Mouse (Mus musculus): ENCODE results near the gene Enpp3. TPM values are rescaled to one million over a fixed set of nuclear protein-coding genes. Genes with fewer than 3 reads are reported as not detected.

The Enpp3 gene
- total RNA-seq, 2 experiments from 2014 or later = 0.63 to 0.94 TPM

DNA sequence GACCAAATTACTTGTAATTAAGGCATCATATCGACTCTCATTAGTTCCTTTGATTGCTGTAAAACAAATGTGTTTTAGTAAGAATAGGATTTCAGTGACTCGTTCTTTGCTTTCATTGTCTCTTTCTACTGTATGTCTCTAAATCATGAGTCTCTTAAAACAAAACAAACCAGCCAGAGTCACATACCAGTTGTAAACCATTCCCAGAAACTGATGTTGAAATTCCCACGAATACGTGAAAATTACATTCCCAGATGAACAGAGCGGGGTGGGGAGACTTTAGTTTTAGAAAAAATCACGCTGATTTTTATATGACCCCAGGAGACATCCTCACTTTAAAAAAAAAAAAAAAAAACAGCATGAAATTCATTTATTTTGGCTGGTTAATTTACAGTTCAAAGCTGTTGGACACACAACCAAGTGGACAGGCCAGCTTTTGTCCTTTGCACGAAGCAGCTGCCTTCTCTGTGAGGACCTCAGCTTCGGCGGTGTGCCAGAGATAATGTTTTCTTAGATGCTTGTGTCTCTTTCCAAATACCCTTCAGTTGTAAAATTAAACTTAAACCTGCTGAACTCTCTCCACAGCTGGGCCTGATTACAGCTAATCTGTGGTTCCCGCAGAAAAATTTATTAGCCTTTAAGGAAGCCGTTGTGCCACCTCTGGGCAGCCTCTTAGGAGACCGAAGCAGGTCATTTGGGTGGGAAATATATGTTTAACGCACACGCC lies 64.5 kb downstream of the Enpp3 start:
- intact Hi-C loops (cut with DNase I) = no loop called here
- peak in 1 of 2 experiments; percentile 33 for DNase-seq (ENCODE audit: low spot score in 2 of 2)

DNA sequence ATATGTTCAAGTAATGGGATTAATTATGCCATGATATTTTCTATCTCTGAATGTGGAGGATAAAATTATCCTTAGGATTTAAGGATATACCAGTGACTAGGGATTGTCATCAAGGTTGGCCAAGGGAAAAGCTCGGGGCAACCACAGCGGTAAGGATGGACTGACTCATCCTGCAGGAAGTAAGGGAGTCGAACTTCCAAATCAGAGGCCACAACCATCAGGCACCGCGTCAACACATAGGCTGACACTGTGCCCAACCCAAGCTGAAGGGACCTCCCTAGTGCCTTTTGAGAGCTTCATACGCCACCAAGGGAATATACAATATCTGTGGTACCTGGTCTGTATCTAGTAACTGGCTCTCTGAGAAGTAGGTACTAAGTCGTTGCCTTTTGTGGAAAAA lies 73.1 kb downstream of the Enpp3 start:
- intact Hi-C loops (cut with DNase I) = no loop called here

DNA sequence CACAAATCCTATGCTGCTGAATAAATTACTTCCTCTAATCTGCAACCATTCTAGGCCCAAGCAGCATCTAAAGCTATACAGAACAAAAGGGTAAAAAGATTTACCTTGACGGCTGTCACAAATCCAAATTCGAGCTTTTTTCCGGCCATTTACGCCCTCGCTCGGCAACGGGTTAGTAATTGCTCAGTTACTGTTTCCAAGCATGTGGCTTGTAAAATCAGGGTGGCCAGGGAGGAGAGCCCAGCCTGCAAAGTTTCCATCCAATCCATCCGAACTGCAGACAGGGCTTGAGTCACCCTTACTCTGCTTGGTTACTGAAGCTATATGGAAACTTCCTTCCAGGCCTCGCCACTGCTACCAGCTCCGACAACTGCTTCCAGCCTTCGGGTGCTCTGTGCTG lies 74.9 kb downstream of the Enpp3 start:
- intact Hi-C loops (cut with DNase I) = no loop called here

More for the DNA sequence above, 73.1 kb downstream of the Enpp3 start:
- DNase-seq (ENCODE audit: low spot score in 2 of 2) = no peak

DNA sequence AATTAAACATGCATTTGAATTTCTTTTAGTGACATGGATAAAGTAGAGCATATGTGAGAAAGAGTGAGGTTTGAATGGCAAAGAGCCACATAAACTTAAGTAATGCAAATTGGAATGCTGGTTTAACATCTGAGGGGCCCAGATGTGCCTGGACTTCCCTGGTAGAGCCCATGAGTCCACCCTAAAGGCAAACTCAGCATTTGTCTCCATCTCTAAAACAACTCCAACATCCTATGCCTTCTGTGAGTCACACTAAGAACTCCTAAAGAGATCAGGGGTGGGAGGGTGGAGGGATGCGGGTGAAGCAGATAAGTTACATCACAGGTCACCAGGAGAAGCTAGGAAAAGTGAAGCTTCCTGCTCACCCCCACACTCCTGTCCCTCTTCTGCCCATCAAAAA lies 76.6 kb downstream of the Enpp3 start:
- DNase-seq (ENCODE audit: low spot score in 2 of 2) = no peak
- intact Hi-C loops (cut with DNase I) = no loop called here

More for the DNA sequence above, 74.9 kb downstream of the Enpp3 start:
- no peak for DNase-seq (ENCODE audit: low spot score in 2 of 2)

- intact Hi-C loops (cut with DNase I) = no loop called here
- no peak for DNase-seq (ENCODE audit: low spot score in 2 of 2)
Measured at GRCm38 (mm10) chr10:24765151-24765755, 77.4 kb downstream of the Enpp3 start.

GRCm38 (mm10) chr10:24764640-24765039 lies 78.0 kb downstream of the Enpp3 start:
- intact Hi-C loops (cut with DNase I) = no loop called here
- no peak for DNase-seq (ENCODE audit: low spot score in 2 of 2)

DNA sequence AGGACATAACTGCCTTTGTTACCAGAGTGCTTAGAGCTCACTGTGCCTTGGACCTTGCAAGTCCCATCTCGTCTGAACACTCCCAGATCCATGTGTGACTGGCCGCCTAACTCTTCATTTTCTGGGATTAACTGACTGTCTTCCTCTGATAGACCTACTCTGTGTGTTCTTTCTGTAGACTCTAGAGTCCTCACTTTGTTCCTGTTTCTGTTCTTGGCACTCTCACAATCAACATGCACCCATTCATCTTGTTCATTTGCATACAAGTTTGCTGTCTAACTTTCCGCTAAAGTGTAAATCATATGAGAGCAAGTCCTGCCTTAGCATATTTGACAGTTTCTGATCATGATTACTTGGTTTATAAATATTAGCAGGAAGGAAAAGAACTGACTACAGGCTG lies 79.4 kb downstream of the Enpp3 start:
- DNase-seq (ENCODE audit: low spot score in 2 of 2) = no peak
- intact Hi-C loops (cut with DNase I) = no loop called here

DNA sequence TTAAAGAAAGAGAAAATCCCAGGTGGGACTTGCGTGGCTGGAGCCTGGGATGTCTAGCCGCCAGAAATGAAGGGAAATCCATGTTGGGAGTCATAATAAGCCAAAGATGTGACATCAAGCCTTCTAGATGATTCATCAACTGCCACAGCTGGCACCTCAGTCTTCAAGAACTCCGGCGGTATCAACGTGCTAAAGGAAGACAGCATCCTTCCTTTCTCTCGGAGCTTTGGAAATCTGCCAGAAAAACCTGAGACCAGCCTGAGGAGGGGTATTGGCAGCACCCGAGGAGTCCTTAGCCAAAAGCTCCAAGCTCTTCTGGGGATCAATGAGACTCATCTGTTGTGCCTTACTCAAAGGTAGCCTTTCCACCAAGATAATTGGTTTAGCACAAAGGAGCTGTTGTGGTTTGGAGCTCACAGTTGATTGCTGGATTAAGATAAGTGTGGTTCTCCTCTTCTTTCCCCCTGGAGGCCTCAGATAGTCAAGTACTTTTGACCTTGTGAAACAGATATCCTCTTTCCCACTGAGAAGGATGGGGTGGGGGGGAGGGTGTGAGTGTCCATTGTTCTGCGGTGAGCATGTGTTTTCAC lies 84.2 kb downstream of the Enpp3 start:
- intact Hi-C loops (cut with DNase I) = no loop called here
- DNase-seq (ENCODE audit: low spot score in 2 of 2) = no peak

GRCm38 (mm10) chr10:24754874-24755540 lies 87.6 kb downstream of the Enpp3 start:
- no peak for DNase-seq (ENCODE audit: low spot score in 2 of 2)
- intact Hi-C loops (cut with DNase I) = no loop called here

DNA sequence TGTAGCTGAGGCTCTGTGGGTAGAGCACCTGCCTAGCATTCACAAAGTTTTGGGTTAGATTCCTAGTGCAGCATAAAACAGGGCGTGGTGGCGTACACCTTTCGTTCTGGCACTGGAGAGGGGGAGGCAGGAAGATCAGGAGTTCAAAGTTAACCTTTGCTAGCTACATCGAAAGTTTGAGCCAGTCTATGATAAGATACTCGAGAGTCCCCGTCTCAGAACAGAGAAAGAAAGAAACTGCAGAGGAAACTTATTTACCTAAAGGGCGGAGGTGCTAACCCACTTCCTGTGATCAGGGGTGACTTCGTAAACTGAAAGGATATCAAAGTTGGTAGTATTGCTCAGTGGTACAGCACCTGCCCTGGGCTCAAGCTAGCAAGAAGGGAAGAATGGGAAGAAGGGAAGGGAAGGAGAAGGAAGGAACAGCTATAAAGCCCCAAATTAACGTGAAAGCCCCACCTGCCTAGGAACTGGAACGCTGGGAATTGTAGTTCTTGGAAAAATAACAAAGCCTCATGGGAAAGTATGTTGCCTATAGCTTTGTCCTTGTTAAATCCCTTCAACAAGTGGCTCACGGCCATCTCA lies 88.3 kb downstream of the Enpp3 start:
- DNase-seq (ENCODE audit: low spot score in 2 of 2) = no peak
- intact Hi-C loops (cut with DNase I) = no loop called here

DNA sequence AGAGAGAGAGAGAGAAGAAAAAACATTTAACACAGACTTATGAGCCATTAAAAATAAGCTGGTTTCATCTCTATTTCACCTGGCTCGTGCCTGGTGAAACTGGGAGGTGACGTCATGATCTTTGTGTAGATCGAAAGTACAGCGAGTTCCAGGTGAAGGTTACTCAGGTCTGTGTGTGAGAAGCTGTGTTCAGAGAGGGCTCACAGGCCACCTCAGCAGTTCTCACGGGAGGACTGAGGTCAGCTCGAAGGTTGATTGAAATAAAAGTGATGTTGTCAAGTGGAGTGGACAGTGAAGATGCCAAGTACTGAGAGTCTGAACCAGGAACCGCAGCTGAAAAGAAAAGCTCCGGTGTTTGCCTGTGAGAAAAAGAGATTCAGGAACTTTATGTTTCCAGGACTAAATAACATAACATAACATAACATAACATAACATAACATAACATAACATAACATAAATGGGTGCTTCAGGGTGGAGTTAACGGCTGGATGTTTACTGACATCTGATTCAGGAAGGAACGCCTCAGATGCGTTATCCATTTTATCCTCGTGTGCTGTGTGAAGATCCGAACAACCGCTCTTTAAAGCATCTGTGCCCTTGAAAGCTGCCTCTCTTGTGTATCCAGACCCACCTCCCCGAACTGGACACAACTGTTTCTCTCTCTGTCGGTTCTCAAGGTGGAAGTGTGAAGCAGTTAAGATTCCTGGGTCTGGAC lies 88.9 kb downstream of the Enpp3 start:
- no peak for DNase-seq (ENCODE audit: low spot score in 2 of 2)
- intact Hi-C loops (cut with DNase I) = no loop called here

DNA sequence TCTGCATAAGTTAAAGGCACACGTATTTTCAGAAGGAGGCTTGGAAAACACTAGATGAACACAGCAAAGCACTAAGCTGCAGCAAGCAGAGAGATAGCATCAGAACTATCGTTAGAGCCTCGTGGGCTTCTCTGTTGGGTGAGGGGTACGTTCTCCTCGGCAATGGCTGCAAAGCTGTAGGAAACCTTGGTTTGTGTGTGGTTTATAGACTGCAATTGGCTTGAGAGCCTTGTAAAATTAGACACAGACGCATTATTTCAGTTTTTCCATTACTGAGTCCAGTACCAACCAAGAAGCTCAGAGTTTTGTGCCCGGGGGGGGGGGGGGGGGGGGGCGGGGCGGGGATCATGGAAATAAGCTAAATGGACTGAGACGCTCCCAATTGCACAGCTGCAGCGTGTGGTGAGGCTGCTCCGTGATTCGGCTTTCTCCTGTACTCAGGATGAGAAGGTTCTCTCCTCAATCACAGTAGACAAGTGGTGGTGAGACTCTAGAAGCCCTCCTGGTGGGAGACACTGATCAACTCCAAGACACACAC lies 99.6 kb downstream of the Enpp3 start:
- no peak for DNase-seq (ENCODE audit: low spot score in 2 of 2)
- intact Hi-C loops (cut with DNase I) = no loop called here

DNA sequence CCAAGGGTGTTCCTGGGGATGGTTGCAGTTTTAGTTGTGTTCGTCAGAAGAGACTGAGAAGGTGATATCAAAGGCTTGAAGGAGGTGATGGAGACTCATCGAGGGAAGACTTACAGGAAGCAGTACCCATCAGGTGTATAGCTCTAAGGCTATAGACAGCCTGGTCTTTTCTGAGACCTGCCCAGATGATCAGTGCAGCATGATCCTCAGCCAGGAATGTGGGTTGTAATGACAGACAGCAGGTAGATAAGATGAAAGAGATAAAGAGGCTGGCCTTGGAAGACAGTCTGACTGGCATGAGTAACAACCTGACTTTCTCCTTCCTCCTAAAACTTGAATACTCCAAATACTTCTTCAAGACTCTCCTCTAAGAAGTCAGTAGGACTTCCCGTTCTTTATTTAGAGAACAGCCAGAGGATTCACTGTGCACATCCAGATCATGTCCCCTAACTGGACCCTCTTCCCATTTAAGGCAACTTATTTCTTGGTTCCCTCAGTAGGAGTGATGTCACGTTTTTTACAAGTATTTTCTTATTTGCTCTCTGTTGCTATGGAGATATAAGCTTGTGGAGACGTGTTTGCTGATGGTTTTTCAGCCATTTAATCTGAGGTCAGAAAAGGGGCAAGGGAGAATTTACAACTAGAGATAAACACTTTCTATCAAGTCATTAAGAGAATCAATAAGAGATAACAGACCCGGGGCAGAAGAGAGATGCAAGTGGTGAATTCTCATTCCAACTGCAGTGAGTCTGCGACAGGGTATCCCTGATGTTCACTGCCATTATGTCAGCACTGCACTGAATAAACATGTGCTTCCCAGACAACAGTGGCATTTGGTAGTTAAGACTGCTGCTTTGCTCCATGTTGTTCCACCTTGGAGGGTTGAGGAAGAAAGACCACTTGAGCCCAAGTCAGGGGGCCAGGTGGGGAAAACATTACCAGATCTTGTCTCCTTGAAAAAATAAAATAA lies 101.1 kb downstream of the Enpp3 start:
- intact Hi-C loops (cut with DNase I) = no loop called here
- DNase-seq (ENCODE audit: low spot score in 2 of 2) = no peak

GRCm38 (mm10) chr10:24739171-24739570 lies 103.5 kb downstream of the Enpp3 start:
- intact Hi-C loops (cut with DNase I) = no loop called here

GRCm38 (mm10) chr10:24738456-24738855 lies 104.2 kb downstream of the Enpp3 start:
- intact Hi-C loops (cut with DNase I) = no loop called here

More at GRCm38 (mm10) chr10:24739171-24739570, 103.5 kb downstream of the Enpp3 start:
- no peak for DNase-seq (ENCODE audit: low spot score in 2 of 2)

DNA sequence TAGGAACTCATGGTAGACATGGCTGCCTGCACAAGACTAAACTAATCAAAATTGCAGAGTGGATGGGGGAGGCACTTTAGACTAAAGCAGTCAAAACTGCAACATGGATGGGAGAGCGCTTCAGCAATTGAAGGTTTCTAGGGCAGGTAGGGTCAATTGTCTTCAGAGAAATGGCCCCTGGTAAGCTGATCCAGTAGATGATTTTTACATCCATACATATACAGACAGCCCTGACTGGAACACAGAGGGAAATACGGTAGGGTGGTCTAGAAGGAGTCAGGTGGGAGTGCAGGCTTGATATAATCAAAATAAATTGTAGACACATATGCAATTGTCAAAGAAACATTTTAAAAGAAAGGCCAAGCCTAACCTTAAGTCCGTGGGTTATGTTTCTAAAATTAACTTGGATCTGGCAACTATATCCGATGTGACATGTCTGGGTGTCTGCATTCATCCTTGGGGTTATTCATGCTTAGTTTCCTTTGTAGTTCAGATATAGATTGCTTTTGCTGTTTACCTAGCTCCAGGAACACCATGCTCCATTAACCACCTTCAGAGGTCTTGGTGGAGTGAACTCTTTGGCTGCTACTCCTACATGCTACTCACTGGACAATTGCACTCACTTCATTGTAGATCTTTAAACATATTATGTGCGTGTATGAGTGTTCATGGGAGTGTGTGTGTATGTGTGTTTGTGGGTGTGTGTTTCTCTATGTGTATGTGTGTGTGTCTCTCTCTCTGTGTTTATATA lies 107.4 kb downstream of the Enpp3 start:
- DNase-seq (ENCODE audit: low spot score in 2 of 2) = no peak
- intact Hi-C loops (cut with DNase I) = no loop called here

More at GRCm38 (mm10) chr10:24738456-24738855, 104.2 kb downstream of the Enpp3 start:
- DNase-seq (ENCODE audit: low spot score in 2 of 2) = no peak

- intact Hi-C loops (cut with DNase I) = no loop called here
- no peak for DNase-seq (ENCODE audit: low spot score in 2 of 2)
Measured at GRCm38 (mm10) chr10:24727478-24727877, 115.1 kb downstream of the Enpp3 start.
